Mouse (Mus musculus) midbrain, postnatal 0 days (tissue): Measurements from ENCODE around the gene Siglecf. TPM values are rescaled to one million over a fixed set of nuclear protein-coding genes. Genes with fewer than 3 reads are reported as not detected.

Experiments used
- ATAC-seq: fragments of 200-750 bp; cut with Nextera tagmentation; 2 replicates; pipeline ENCODE4 v1.8.0; 2017; ENCODE audit warnings: moderate number of reproducible peaks, mild to moderate bottlenecking, moderate TSS enrichment, moderate library complexity; ENCODE audit not compliant: low FRiP score
- DNase-seq: peaks from one replicate; pipeline ENCODE4 v3.0.0-alpha.2; 2015; ENCODE audit warnings: low spot score
- H3K27ac ChIP-seq: fragments of 300-500 bp; sonication (generic); 2 replicates; pipeline ENCODE4 v1.5.1; 2014; ENCODE audit warnings: low read depth, mild to moderate bottlenecking, low read length, mixed read lengths
- H3K27me3 ChIP-seq: fragments of 300-500 bp; sonication (generic); 2 replicates; pipeline ENCODE4 v1.6.1; 2014; ENCODE audit warnings: low read length, control low read depth, mixed read lengths; ENCODE audit not compliant: insufficient read depth
- H3K36me3 ChIP-seq: fragments of 300-500 bp; sonication (generic); 2 replicates; pipeline ENCODE4 v1.6.1; 2014; ENCODE audit warnings: low read length, control low read depth, mixed read lengths; ENCODE audit not compliant: insufficient read depth
- H3K4me1 ChIP-seq: fragments of 300-500 bp; sonication (generic); 2 replicates; pipeline ENCODE4 v1.6.1; 2014; ENCODE audit warnings: mild to moderate bottlenecking, control low read depth, antibody characterized with exemption, low read length, mixed read lengths; ENCODE audit not compliant: insufficient read depth
- H3K4me2 ChIP-seq: fragments of 300-500 bp; sonication (generic); 2 replicates; pipeline ENCODE4 v1.6.1; 2014; ENCODE audit warnings: low read depth, mild to moderate bottlenecking, low read length, mixed read lengths; ENCODE audit not compliant: poor library complexity, severe bottlenecking
- H3K4me3 ChIP-seq: fragments of 300-500 bp; sonication (generic); 2 replicates; pipeline ENCODE4 v1.5.1; 2014; ENCODE audit warnings: low read depth, mild to moderate bottlenecking, low read length, moderate library complexity
- H3K9ac ChIP-seq: fragments of 300-500 bp; sonication (generic); replicated peaks from 2 replicates; pipeline ENCODE4 v1.6.1; 2014; ENCODE audit warnings: mild to moderate bottlenecking, low read length, moderate library complexity, mixed read lengths; ENCODE audit not compliant: poor library complexity, severe bottlenecking
- H3K9me3 ChIP-seq: fragments of 300-500 bp; sonication (generic); 2 replicates; pipeline ENCODE4 v1.6.1; 2016; ENCODE audit warnings: low read length, control low read depth
- CTCF ChIP-seq: IDR thresholded peaks from 2 replicates; pipeline ENCODE4 v1.5.1; 2016; ENCODE audit warnings: antibody characterized with exemption, mild to moderate bottlenecking
- WGBS: fragments of 180-500 bp; shearing (Covaris S2); extraction: QIAGEN DNeasy Blood & Tissue Kit; methylation state at CpG from one replicate; pipeline ENCODE4 v1.1.7; 2014; 5-methylcytosine and 5-hydroxymethylcytosine counted together
- polyA plus RNA-seq: library from polyadenylated mRNA; unstranded; fragments of >200 nt; fragmentation: Nextera tagmentation; extraction: Ambion mirVana; gene quantifications from 2 replicates; pipeline ENCODE4 v1.2.1, GENCODE M21; 2015
- total RNA-seq: library from RNA; depleted of rRNA; stranded (reverse); fragments of >200 nt; gene quantifications from 2 replicates; pipeline ENCODE4 v1.2.3, GENCODE M21; 2014; rRNA removed

The Siglecf gene
- 0.09 and 0.22 TPM in 2 replicates for total RNA-seq
- 0.11 and 0.26 TPM in 2 replicates for polyA plus RNA-seq

- no peaks in the 10 kb centered on the region for H3K9me3 ChIP-seq
- no peak within 1 kb of the TSS for H3K4me3 ChIP-seq
- no peak for TF ChIP-seq CTCF
- H3K4me2 ChIP-seq = no peak within 1 kb of the TSS
- no peak within 1 kb of the TSS for H3K9ac ChIP-seq
- H3K36me3 ChIP-seq = no peaks in the 10 kb centered on the region
- 69% methylated on average over 3 of the region's 3 CpGs for WGBS
- no peaks in the 10 kb centered on the region for H3K27me3 ChIP-seq
- ATAC-seq = no peak
- H3K27ac ChIP-seq = no peak within 1 kb of the TSS
- DNase-seq = no peak
- no peaks in the 10 kb centered on the region for H3K4me1 ChIP-seq
These were observed at the start of gene Siglecf for GRCm38 (mm10) chr7:43351154-43351553. TSS of gene Siglecf (plus strand) at chr7:43351341.

- H3K4me2 ChIP-seq = no peak overlapping the region
- H3K27ac ChIP-seq = no peak overlapping the region
- H3K4me3 ChIP-seq = no peak overlapping the region
- H3K9ac ChIP-seq = no peak overlapping the region
- H3K27me3 ChIP-seq = no peaks in the 10 kb centered on the region
- no peaks in the 10 kb centered on the region for H3K9me3 ChIP-seq
- H3K36me3 ChIP-seq = peaks cover 27% of the 10 kb centered on the region
- DNase-seq = no peak
- H3K4me1 ChIP-seq = no peaks in the 10 kb centered on the region
- no peak for ATAC-seq
- TF ChIP-seq CTCF = no peak
- WGBS = 91% methylated on average over 3 of the region's 3 CpGs
These were observed 45.9 kb upstream of the Siglecf start for GRCm38 (mm10) chr7:43305235-43305634.

- Histone ChIP-seq H3K27me3 (no peaks in the 10 kb centered on the region), H3K4me2 (no peak overlapping the region), H3K4me1 (no peaks in the 10 kb centered on the region), H3K9ac (no peak overlapping the region), H3K36me3 (peaks cover 16% of the 10 kb centered on the region), H3K4me3 (no peak overlapping the region), H3K9me3 (no peaks in the 10 kb centered on the region), H3K27ac (no peak overlapping the region)
- no peak for TF ChIP-seq CTCF
- WGBS = 89% methylated on average over 2 of the region's 2 CpGs
- ATAC-seq (no peak), DNase-seq (no peak)
These were observed 42.1 kb upstream of the Siglecf start for GRCm38 (mm10) chr7:43309069-43309468.

- no peak for DNase-seq
- TF ChIP-seq CTCF = no peak
- H3K4me2 ChIP-seq = peak overlapping the region; percentile 72; the same call in 1 of the 2 replicates
- peak overlapping the region; percentile 78; the same call in 1 of the 2 replicates for H3K9ac ChIP-seq
- H3K36me3 ChIP-seq = peaks cover 16% of the 10 kb centered on the region
- WGBS = 87% methylated on average over 6 of the region's 6 CpGs
- no peaks in the 10 kb centered on the region for H3K9me3 ChIP-seq
- H3K4me3 ChIP-seq = peak overlapping the region; percentile 71; the same call in 1 of the 2 replicates
- no peaks in the 10 kb centered on the region for H3K4me1 ChIP-seq
- no peaks in the 10 kb centered on the region for H3K27me3 ChIP-seq
- no peak overlapping the region for H3K27ac ChIP-seq
- ATAC-seq = no peak
These were observed 39.5 kb upstream of the Siglecf start for GRCm38 (mm10) chr7:43311632-43312031.

- Histone ChIP-seq H3K36me3 (peaks cover 14% of the 10 kb centered on the region), H3K4me2 (peak overlapping the region; percentile 72), H3K27me3 (no peaks in the 10 kb centered on the region), H3K4me1 (no peaks in the 10 kb centered on the region), H3K4me3 (peak overlapping the region; percentile 71), H3K27ac (peak overlapping the region; percentile 81), H3K9me3 (no peaks in the 10 kb centered on the region), H3K9ac (peak overlapping the region; percentile 78)
- 2% methylated on average over 32 of the region's 32 CpGs for WGBS
- DNase-seq (peak; percentile 2), ATAC-seq (peak; percentile 76)
- TF ChIP-seq CTCF = peak; percentile 56
These were observed 38.6 kb upstream of the Siglecf start for GRCm38 (mm10) chr7:43312386-43313012.

GRCm38 (mm10) chr7:43313013-43313428 is 38.1 kb upstream of the Siglecf start, which contains the start of gene Zfp715:
TSS of gene Zfp715 (minus strand) at chr7:43313294.
- Histone ChIP-seq H3K27me3 (no peaks in the 10 kb centered on the region), H3K4me1 (no peaks in the 10 kb centered on the region), H3K9ac (peak within 1 kb of the TSS; percentile 78), H3K9me3 (no peaks in the 10 kb centered on the region), H3K4me2 (peak within 1 kb of the TSS; percentile 72), H3K27ac (peak within 1 kb of the TSS; percentile 81), H3K36me3 (peaks cover 9% of the 10 kb centered on the region), H3K4me3 (peak within 1 kb of the TSS; percentile 71)
- no peak for TF ChIP-seq CTCF
- WGBS = 0% methylated on average over 33 of the region's 33 CpGs
- ATAC-seq = peak; percentile 98
- DNase-seq = peak; percentile 98
